Mouse (Mus musculus): ENCODE measurements around the gene Fbxo40.

Fbxo40 gene

GRCm38 (mm10) chr16:36921980-36922379 lies 68.3 kb downstream of the Fbxo40 start:
- DNase-seq (ENCODE audit: low spot score in 2 of 2) = no peak

GRCm38 (mm10) chr16:36921067-36921613 lies 69.1 kb downstream of the Fbxo40 start:
- no peak for DNase-seq (ENCODE audit: low spot score in 2 of 2)

DNA sequence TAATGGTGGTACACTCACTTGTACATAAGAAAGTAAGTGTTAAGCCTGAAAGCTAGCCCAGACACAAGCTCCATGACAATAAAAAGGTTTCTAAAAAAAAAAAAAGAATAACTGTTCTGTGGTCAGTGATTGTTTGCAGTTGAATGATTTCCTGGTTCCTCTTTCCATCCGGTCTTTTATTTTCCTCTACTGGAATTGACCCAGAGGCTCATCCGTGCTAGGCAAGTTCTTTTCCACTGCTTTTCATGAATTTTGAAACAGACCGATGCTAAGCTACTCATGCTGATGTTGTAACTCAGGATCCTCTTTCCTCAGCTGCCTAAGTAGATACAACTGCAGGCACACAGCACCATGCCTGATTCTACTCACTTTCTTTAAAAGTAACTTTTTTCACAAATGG lies 69.9 kb downstream of the Fbxo40 start:
- no peak for DNase-seq (ENCODE audit: low spot score in 2 of 2)

- DNase-seq (ENCODE audit: low spot score in 2 of 2) = no peak
Measured at GRCm38 (mm10) chr16:36918505-36918904, 71.8 kb downstream of the Fbxo40 start.

GRCm38 (mm10) chr16:36914195-36914594 lies 76.1 kb downstream of the Fbxo40 start:
- DNase-seq (ENCODE audit: low spot score in 2 of 2) = no peak
